Mouse (Mus musculus) layer of hippocampus, adult 9-11 months (tissue): ENCODE measurements at regions not wholly inside any gene's neighbourhood (a gene's known extent, or its start where the extent isn't known, plus 50 kb on each side); places are given as distances from the start of the nearest gene placed in this dataset.

Experiments used
- DNase-seq: peaks from one replicate; pipeline ENCODE4 v3.0.0; 2022

DNA sequence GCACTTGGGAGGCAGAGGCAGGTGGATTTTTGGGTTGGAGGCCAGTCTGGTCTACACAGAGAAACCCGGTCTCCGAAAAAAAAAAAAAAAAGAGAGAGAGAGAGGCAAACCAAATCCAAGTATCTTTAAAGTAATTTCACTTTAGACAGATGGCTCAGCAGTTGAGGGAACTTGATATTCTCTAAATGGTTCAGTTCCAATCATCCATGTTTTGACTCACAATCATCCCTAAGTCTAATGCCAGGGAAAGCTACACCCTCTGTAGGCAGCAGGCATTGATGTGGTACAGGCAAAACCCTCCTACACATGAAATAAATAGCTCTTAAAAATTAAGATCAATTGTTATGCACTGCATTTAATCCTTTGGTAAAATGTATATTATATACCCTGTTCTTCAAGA lies 248.8 kb upstream of the Gm5152 start:
- DNase-seq = peak; percentile 32

GRCm38 (mm10) chr5:10478073-10478472 lies 231.7 kb upstream of the Gm5152 start:
- no peak for DNase-seq

DNA sequence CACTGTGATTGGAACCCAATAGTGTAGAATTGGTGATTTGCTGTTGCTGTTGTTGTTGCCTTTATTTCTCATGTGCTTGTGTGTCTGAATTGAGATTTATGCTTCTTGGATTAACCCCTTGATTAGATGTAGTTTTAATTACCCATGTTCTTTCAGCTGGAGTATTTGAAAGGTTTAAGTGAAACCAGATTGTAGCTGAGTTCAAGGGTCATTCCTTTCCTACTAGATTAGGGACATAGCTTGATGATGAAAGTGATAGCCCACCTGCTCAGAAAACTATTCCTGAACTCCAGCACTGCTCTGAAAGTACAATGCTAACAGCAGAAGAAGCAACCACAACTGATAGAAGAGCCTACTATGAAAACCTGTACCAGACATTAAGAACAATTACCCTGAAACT lies 231.1 kb upstream of the Gm5152 start:
- DNase-seq = no peak

DNA sequence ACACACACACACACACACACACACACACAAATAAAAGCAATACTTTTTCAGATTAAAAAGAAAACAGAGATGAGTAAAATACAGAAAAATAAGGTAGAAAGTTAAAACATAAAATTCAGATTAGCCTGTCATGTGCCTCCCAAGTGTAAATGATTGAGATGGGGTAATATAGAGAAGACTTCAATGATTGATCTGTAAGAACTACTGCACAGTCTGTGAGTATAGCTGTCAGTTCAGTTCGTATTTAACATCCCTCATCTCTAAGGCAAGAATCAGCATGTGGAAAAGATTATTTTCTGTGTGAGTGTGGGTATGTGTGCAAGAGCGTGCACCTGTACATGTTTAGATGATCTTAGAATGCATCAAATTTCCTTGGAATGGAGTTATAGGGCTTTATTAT lies 200.3 kb upstream of the Gm5152 start:
- no peak for DNase-seq

DNA sequence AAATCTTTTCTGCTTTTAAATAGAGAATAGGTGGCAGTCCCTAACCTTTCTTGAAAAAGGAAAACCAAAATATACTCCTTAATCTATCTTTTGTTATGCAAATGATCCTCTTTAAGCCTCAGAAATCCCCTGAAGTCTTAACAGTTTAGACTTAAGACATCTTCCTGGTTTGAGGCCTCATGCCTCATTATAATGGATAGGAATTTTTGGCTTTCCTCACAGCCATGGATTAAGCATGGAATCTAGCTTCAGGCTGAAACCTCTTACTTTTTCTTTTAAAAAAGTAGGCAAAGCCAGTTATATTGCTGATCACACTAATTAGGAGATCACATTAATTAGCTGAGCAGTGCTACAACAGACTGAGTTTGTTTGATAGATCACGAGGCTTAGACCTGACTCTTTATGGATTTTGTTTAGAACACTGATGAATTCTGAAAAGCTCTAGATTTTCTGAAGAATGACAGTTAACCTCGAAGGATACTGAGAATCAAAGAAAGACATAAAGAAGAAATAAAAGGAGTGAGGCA lies 171.4 kb upstream of the Gm5152 start:
- no peak for DNase-seq

GRCm38 (mm10) chr5:10416949-10417348 lies 170.6 kb upstream of the Gm5152 start:
- no peak for DNase-seq

DNA sequence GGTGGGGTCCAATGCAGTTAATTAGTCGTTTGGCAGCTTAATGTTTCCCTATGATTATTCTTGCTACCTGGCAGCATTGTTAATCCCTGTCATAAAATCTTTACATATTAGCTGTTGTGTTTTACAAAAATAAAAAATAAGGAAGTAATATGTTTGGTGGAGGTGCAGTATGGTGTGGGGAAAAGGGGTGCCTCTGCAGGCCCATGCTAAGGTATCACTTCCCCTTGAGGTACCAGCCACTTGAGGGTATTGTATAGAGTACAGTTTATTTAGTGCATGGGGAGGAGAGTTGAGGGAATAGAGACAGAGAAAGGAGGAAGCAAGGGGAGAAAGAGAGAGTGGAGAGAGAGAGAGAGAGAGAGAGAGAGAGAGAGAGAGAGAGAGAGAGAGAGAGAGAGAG lies 167.7 kb upstream of the Gm5152 start:
- no peak for DNase-seq

GRCm38 (mm10) chr5:10393571-10393970 lies 147.2 kb upstream of the Gm5152 start:
- no peak for DNase-seq

GRCm38 (mm10) chr5:10388991-10389390 lies 142.7 kb upstream of the Gm5152 start:
- no peak for DNase-seq

- DNase-seq = no peak
Observed at GRCm38 (mm10) chr5:10352126-10352525, 105.8 kb upstream of the Gm5152 start.

- no peak for DNase-seq
Observed at GRCm38 (mm10) chr5:10320611-10321010, 74.3 kb upstream of the Gm5152 start.
